Mouse (Mus musculus) megakaryocyte-erythroid progenitor cell, adult 5-6 weeks (primary cell): ENCODE measurements around the gene Nuak2. TPM values are rescaled to one million over a fixed set of nuclear protein-coding genes. Genes with fewer than 3 reads are reported as not detected.

Experiments
- ATAC-seq: replicated peaks from 2 replicates; pipeline ENCODE4 v1.8.0; 2016; ENCODE audit warnings: mild to moderate bottlenecking, inconsistent platforms; ENCODE audit not compliant: severe bottlenecking, poor library complexity, low FRiP score, low TSS enrichment
- total RNA-seq, 2 experiments: library from RNA; stranded (forward) in 1 of 2; stranded (reverse) in 1 of 2; fragments of 200-1000, 215-1000 nt in 1 of 2; fragments of >200 nt in 1 of 2; fragmentation: Nextera tagmentation in 1 of 2; gene quantifications; 2 replicates each; pipeline ENCODE4 v1.2.3; 2014 to 2017

Gene Nuak2
- total RNA-seq, 2 experiments from 2014 or later, result 0.70 to 4.9 TPM

DNA sequence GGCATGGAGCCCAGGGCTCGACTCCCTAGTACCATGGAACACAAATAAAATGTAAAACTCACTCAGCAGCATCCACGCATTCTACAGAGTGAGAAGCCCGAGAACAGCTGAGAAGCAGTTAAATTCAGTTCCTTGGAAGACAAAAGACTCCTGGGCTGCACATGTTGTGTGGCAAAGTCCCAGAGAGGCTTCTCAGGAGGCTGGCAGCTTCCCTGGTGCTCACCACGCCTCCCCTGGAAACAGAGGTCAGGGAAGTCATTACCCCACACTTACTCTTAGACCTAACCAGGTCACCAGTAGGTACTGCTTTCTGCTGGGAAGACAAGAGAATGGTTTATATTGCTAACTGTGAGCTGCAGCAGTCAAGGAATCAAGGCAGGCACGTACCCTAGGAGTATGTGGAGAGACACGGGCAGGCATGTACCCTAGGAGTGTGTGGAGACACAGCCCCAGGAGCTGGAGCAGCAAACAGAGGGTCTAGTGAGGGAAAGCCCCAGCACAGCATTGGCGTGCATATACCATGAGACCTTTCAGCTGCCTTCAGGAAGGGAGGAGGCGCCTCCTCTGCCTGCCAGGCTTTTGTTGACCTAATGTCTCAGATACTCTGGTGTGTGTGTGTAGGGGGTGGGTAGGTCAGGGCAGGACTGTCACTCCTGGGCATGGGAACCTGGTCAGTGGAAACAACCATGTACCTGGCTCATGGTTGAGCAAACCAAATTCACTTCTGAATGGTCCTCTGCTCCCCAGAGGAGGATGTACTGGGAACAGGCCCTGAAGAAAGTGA, 55.6 kb downstream of the Nuak2 start:
- no peak for ATAC-seq

DNA sequence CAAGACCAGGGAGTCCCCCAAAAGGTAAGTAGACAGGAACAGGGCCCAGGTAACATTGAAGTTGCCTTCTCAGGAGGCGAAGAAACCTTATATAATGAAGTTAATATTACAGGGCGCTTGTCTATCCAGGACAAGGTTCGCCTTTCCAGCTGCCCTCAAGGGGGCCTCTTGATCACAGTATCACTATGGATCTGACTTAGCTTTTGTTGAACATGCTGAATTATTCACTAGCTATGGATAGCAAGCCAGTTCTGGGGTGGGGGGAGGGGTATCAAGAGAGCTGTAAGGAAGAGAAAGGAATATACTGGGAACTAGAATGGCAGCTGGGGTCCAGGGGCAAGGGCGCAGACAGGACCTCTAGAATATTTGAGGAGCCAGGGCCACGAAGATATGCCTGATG, 56.4 kb downstream of the Nuak2 start:
- ATAC-seq, result no peak

DNA sequence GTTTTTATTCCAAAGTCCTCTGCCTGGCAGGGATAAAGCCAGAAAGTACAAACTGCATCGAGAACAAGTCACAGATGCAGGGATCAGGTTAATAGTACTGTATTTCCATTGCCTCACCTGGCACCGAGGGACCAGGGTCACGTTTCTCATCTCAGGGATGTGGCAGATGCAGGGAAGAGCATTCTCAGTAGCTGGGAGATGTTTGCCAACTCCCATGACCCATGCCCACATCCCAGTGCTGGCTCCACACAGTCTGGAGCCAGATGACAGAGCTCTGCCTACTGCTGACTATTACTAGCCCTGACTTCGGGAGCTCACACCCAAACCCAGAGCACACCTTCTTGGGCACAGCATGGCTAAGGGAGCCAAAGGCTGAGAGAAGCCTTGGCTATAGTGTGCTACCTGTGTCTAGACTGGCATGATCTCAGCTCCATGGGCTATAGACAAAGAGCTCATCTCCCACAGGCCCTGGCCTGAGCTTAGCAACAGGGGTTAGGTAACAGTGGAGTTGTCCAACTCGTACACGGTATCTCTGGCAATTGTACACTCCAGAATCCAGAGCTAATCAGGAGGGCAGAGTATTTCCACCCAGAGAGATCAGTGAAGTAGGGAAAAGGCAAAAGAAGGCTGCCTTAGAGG, 57.1 kb downstream of the Nuak2 start:
- no peak for ATAC-seq

DNA sequence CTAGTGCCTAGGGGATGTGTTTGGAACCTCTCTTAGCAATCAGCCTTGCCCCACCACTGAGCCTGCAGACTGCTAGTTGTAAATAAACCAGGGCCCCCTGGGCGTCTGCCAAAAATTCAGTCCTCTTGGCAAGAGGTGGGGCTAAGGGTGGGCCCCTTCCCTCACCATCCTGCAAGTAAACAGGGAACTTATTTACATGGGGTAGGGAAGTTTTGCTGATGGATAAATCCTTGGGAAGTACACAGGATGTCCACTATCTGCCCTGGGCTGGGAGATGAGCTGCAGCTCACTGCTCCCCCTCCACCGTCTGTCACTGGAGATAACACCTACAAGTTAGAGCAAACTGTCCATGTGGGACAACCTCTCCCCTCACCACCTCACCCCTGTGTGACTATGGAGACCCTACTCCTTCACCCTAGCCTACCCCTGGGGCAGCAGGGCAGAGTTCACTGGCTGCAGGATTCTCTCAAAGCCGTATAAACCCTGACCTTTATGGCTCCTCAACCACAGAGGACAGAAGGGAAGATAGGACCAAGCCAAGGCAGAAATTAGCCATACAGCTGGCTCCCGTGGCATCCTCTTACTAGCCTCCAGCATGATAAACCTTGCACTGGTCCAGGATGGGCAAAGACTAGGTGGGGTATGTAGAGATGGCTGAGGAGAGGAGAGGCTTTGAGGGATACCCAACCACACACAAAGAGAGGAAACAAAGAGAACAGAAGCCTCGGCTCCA, 58.4 kb downstream of the Nuak2 start:
- peak; percentile 63 for ATAC-seq

DNA sequence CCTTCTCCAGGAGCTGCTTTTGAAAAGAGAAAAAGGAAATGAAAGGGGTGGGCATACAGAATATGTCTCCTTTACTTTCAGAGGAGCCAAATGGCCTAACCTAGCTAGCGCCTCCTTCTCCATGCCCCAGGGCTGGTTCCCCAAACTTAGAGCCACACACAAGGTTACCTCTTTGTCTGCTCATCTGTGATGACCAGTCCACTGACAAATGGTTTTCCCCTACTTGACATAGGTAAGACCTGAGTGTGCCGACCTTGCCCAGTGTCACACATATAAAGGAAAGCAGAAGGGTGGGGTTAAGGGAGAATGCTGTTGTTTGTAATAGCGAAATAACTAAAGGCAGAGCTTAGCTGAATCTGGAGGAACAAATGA, 58.9 kb downstream of the Nuak2 start:
- ATAC-seq, result no peak

DNA sequence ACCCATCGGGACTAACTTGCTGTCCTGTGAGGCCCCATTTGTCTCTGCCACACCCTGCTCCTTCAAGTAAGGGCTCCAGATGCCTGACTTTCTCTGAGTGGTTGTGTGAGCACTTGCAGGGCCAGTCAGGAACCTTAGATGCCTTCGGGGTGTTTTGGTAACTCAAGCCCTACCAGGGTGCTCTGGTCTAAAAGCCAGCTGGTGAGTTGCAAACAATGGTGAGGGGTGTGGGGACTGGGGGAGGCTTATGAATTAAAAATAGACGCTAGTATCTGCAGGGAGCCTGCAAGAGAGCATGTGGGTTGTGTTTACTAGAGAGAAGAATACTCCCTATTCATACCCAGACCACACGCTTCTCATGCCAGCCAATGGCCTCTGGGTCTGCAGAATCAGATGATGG, 59.3 kb downstream of the Nuak2 start:
- ATAC-seq, result no peak

DNA sequence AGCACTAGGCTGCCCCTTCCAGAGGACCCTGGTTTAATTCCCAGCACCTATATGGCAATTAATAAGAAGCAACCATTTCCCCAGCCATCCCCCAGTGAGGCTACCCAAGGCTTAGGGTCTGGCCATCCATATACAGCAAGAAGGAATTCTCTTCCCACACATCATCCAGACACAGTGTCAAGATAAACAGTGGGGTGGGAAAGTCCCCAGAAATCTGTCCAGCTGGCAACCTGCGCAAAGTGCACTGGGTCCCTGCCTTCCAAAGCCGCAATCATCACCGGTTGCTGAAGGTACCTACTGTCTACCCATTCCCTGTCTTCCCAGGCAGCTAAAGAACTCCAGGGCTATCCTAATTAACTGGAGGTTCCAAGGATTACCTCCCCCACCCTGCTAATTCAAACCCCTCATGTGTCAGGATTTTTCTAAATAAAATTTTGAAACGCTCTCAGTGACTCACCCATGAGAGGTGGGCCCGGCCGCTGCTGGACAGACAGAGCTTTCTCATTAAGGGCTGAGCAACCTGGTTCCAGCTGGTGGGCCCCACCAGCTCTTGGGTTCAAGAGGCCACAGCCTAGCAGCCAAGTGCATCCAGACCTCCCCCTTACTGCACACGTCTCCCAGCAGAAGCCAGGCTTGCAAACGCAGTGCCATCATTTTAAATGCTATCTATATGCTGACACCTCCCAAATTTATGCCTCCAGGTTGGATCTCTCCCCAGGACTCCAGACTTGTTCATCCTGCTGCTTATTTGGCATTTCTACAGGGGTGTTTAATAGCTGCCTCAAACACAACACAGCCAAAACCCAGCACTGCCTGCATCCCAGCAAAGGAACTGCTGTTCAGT, 60.5 kb downstream of the Nuak2 start:
- ATAC-seq, result no peak

DNA sequence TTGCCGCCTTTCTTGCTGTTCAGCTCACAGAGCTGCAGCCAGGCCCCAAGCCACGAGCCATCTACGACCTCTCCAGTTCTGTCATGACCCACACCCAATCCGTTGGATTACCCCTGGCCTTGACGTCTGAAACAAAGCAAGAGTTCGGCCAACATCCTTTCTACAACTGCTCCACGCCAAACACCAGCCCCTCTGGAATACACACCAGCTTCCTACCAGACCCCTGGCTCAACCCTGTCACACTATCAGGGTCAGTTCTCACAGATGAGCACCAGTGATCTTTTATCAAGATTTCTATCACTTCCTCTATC, 61.1 kb downstream of the Nuak2 start:
- no peak for ATAC-seq

DNA sequence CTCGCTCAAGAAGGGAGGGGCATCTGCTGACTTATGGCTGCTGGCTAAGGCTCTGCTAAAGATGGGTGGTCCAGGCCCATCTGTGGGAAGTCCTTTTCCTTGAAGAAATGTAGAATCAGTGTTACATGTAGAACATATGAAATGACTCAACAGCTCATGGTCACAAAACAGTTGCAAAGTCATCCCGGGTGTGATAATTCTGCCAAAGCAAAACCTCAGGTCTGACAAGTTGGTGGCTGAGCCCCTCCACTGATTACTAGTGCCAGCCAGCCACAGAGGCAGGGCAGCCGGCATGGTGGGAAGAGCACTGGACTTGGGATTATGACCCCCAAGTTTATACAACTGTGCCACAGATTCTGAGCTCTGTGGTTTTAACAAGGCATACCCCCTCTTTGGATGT, 61.9 kb downstream of the Nuak2 start:
- ATAC-seq, result no peak

DNA sequence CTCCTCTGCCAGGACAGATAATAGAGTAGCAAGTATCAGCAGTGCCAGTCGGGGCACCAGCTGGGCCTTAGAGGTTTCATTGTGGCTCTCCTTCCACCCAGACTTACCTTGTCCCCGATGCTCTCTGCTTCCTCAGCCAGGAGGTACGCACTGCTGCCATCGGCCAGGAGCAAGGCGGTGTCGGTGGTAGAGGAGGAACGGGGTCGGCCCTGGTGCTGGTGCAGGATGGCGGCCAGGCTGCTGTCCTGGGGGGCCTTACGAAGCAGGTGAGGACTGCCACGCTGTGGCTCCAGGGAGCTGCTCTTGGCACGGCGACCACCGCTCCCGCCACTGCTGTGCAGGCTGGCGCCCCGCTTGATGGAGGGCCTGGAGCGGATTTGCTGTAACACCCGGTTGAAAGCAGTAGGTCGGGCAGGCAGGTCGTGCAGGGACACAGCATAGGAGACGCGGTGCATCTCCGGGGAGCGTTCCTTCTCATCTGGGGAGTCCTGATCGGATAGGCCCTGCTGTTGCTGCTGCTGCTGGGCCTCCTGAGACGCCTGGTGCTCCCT, 64.7 kb downstream of the Nuak2 start:
- ATAC-seq, result peak; percentile 40

DNA sequence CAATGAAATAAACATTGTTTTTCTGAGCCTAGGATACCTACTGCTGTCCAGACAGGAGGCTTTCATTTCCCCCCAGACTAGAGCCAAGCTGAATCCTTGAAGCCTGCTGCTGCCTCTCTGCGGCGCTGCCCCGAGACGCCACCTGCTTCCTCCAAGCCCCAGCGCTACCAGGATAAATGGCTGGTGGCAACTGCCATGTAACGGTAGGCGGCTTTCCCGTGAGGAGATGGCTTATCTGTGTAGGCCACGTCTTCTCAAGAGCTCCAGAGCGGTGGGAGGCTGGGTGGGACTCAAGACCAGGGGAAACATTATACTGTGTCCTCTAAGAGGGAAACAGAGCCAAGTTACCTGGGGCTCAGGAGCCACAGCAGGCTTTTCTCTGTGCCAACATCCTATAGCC, 66.0 kb downstream of the Nuak2 start:
- ATAC-seq, result peak; percentile 72

Other genes starting within 250 kb of the Nuak2 start
- 0.40 TPM in 1 of 2 replicates, not detected in the other for gene Mfsd4a, start 248.1 kb upstream of the Nuak2 start, total RNA-seq (2014; fragmentation: Nextera tagmentation)
- 0.75 and 3.8 TPM in 2 replicates for gene Mfsd4a, start 248.1 kb upstream of the Nuak2 start, total RNA-seq (2017)
- 0.42 TPM in 1 of 2 replicates, not detected in the other for gene Cdk18, start 176.4 kb upstream of the Nuak2 start, total RNA-seq (2014; fragmentation: Nextera tagmentation)
- 0.46 TPM in 1 of 2 replicates, not detected in the other for gene Cdk18, start 176.4 kb upstream of the Nuak2 start, total RNA-seq (2017)
- gene Lemd1, start 124.7 kb upstream of the Nuak2 start, total RNA-seq (2014; fragmentation: Nextera tagmentation), result not detected in 2 replicates
- gene Lemd1, start 124.7 kb upstream of the Nuak2 start, total RNA-seq (2017), result not detected in 2 replicates
- gene AC124108.1, start 124.7 kb upstream of the Nuak2 start, total RNA-seq (2014; fragmentation: Nextera tagmentation), result not detected in 2 replicates
- not detected in 2 replicates for gene AC124108.1, start 124.7 kb upstream of the Nuak2 start, total RNA-seq (2017)
- not detected in 2 replicates for gene Gm10188, start 86.4 kb upstream of the Nuak2 start, total RNA-seq (2014; fragmentation: Nextera tagmentation)
- gene Gm10188, start 86.4 kb upstream of the Nuak2 start, total RNA-seq (2017), result not detected in 2 replicates
- gene Klhdc8a, start 17.5 kb upstream of the Nuak2 start, total RNA-seq (2014; fragmentation: Nextera tagmentation), result not detected in 2 replicates
- not detected in 2 replicates for gene Klhdc8a, start 17.5 kb upstream of the Nuak2 start, total RNA-seq (2017)
- gene Tmcc2, start 75.2 kb downstream of the Nuak2 start, total RNA-seq (2014; fragmentation: Nextera tagmentation), result 7.3 and 12.5 TPM in 2 replicates
- gene Tmcc2, start 75.2 kb downstream of the Nuak2 start, total RNA-seq (2017), result 3.2 and 4.8 TPM in 2 replicates
- 3.8 and 12.1 TPM in 2 replicates for gene Dstyk, start 101.4 kb downstream of the Nuak2 start, total RNA-seq (2014; fragmentation: Nextera tagmentation)
- 5.1 and 13.9 TPM in 2 replicates for gene Dstyk, start 101.4 kb downstream of the Nuak2 start, total RNA-seq (2017)
- 48.7 and 52.0 TPM in 2 replicates for gene Rbbp5, start 161.2 kb downstream of the Nuak2 start, total RNA-seq (2014; fragmentation: Nextera tagmentation)
- gene Rbbp5, start 161.2 kb downstream of the Nuak2 start, total RNA-seq (2017), result 81.3 and 83.9 TPM in 2 replicates
- 8.0 and 11.4 TPM in 2 replicates for gene Tmem81, start 190.1 kb downstream of the Nuak2 start, total RNA-seq (2014; fragmentation: Nextera tagmentation)
- gene Tmem81, start 190.1 kb downstream of the Nuak2 start, total RNA-seq (2017), result 2.3 and 7.4 TPM in 2 replicates
- gene Cntn2, start 227.1 kb downstream of the Nuak2 start, total RNA-seq (2014; fragmentation: Nextera tagmentation), result not detected in 2 replicates
- not detected in 2 replicates for gene Cntn2, start 227.1 kb downstream of the Nuak2 start, total RNA-seq (2017)